Mouse (Mus musculus) frontal cortex, adult (tissue): ENCODE measurements around the gene Ythdf2.
"Not testable (repeated sequence)": the region's sequence is repeated elsewhere in the genome, so short reads cannot be mapped to it uniquely, and the experiment has no call there.

Experiments
- ATAC-seq: cut with Nextera tagmentation; 2 replicates; pipeline ENCODE4 v1.9.2; 2017; ENCODE audit warnings: mild to moderate bottlenecking, moderate library complexity, mixed read lengths; ENCODE audit not compliant: low TSS enrichment

The Ythdf2 gene

GRCm38 (mm10) chr4:132211953-132212734 lies at the start of gene Ythdf2:
Ythdf2 (minus strand) TSS chr4:132212303.
- ATAC-seq: peak; percentile 99

- ATAC-seq: peak; percentile 56; the same call in 1 of the 2 replicates
Measured at GRCm38 (mm10) chr4:132260404-132261379, 48.6 kb upstream of the Ythdf2 start.

- ATAC-seq: no peak
Measured at GRCm38 (mm10) chr4:132259248-132259647, 47.1 kb upstream of the Ythdf2 start.

- no peak for ATAC-seq
Measured at GRCm38 (mm10) chr4:132256384-132256783, 44.3 kb upstream of the Ythdf2 start.

- ATAC-seq: no peak
Measured at GRCm38 (mm10) chr4:132254986-132255385, 42.9 kb upstream of the Ythdf2 start.

GRCm38 (mm10) chr4:132253622-132254021 lies 41.5 kb upstream of the Ythdf2 start:
- no peak for ATAC-seq

GRCm38 (mm10) chr4:132253128-132253527 lies 41.0 kb upstream of the Ythdf2 start:
- ATAC-seq: no peak

GRCm38 (mm10) chr4:132251596-132251995 lies 39.5 kb upstream of the Ythdf2 start:
- ATAC-seq: no peak; the same call in 1 of the 2 replicates

GRCm38 (mm10) chr4:132247451-132247997 lies 35.4 kb upstream of the Ythdf2 start:
- ATAC-seq: no peak

- no peak for ATAC-seq
Measured at GRCm38 (mm10) chr4:132245643-132246042, 33.5 kb upstream of the Ythdf2 start.

- ATAC-seq: no peak
Measured at GRCm38 (mm10) chr4:132241208-132241607, 29.1 kb upstream of the Ythdf2 start.

GRCm38 (mm10) chr4:132240367-132240766 lies 28.3 kb upstream of the Ythdf2 start:
- no peak for ATAC-seq

- no peak for ATAC-seq
Measured at GRCm38 (mm10) chr4:132238356-132238755, 26.3 kb upstream of the Ythdf2 start.

- no peak for ATAC-seq
Measured at GRCm38 (mm10) chr4:132234710-132235109, 22.6 kb upstream of the Ythdf2 start.

GRCm38 (mm10) chr4:132230422-132230821 lies 18.3 kb upstream of the Ythdf2 start:
- no peak for ATAC-seq

- ATAC-seq: not testable (repeated sequence)
Measured at GRCm38 (mm10) chr4:132222001-132222400, 9.9 kb upstream of the Ythdf2 start.

GRCm38 (mm10) chr4:132218439-132218838 lies 6.3 kb upstream of the Ythdf2 start:
- ATAC-seq: not testable (repeated sequence)

GRCm38 (mm10) chr4:132217781-132218180 lies 5.7 kb upstream of the Ythdf2 start:
- ATAC-seq: no peak

GRCm38 (mm10) chr4:132216602-132217001 lies 4.5 kb upstream of the Ythdf2 start:
- no peak for ATAC-seq

GRCm38 (mm10) chr4:132214847-132215246 lies 2.7 kb upstream of the Ythdf2 start:
- ATAC-seq: no peak

- peak; percentile 62 for ATAC-seq
Measured at GRCm38 (mm10) chr4:132211091-132211942, 786 bp downstream of the Ythdf2 start.
